Mouse (Mus musculus) large intestine, adult 2 months (tissue): ENCODE data around the gene Olfr1535. TPM values are rescaled to one million over a fixed set of nuclear protein-coding genes. Genes with fewer than 3 reads are reported as not detected.
A peak's percentile ranks its signal among the peaks of the same experiment; 100 is the strongest.

Source experiments
- DNase-seq: peaks from one replicate; pipeline ENCODE4 v3.0.0-alpha.2; 2012; ENCODE audit warnings: low read depth, low spot score
- WGBS: fragments of 180-500 bp; shearing (Covaris S2); methylation state at CpG from one replicate; pipeline ENCODE4 v1.1.7; 2018; 5-methylcytosine and 5-hydroxymethylcytosine counted together
- polyA plus RNA-seq: library from polyadenylated mRNA; depleted of rRNA; stranded (reverse); fragments of >200 nt; gene quantifications from 2 replicates; pipeline ENCODE4 v1.2.3, GENCODE M21; 2012; rRNA removed

Olfr1535 gene
- not detected in 2 replicates for polyA plus RNA-seq

- DNase-seq = no peak
- WGBS = 36% methylated on average over 1 of the region's 1 CpGs
Measured at GRCm38 (mm10) chr13:21559793-21560192, at the start of gene Olfr1535. TSS of gene Olfr1535 (minus strand) at chr13:21559893.

GRCm38 (mm10) chr13:21591618-21592017 lies 31.9 kb upstream of the Olfr1535 start:
- WGBS = 63% methylated on average over 2 of the region's 2 CpGs

GRCm38 (mm10) chr13:21581659-21582058 lies 22.0 kb upstream of the Olfr1535 start, which contains the start of gene Olfr1364:
TSS of gene Olfr1364 (minus strand) at chr13:21581759.
- WGBS = 86% methylated on average over 2 of the region's 2 CpGs
- DNase-seq = no peak

More at GRCm38 (mm10) chr13:21591618-21592017, 31.9 kb upstream of the Olfr1535 start:
- DNase-seq = no peak

- no peak for DNase-seq
- WGBS = 16% methylated on average over 3 of the region's 3 CpGs
Measured at GRCm38 (mm10) chr13:21550416-21551110, 9.1 kb downstream of the Olfr1535 start.

GRCm38 (mm10) chr13:21549487-21549886 lies 10.2 kb downstream of the Olfr1535 start:
- no peak for DNase-seq

GRCm38 (mm10) chr13:21542708-21543107 lies 17.0 kb downstream of the Olfr1535 start, which contains the start of gene Olfr1366:
TSS of gene Olfr1366 (minus strand) at chr13:21542808.
- DNase-seq = no peak
- WGBS = 71% methylated on average over 1 of the region's 1 CpGs

More at GRCm38 (mm10) chr13:21549487-21549886, 10.2 kb downstream of the Olfr1535 start:
- 91% methylated on average over 3 of the region's 3 CpGs for WGBS

GRCm38 (mm10) chr13:21530781-21531201 lies 28.9 kb downstream of the Olfr1535 start, which contains the start of gene Zkscan8:
TSS of gene Zkscan8 (minus strand) at chr13:21531120.
- peak; percentile 68 for DNase-seq

GRCm38 (mm10) chr13:21530136-21530535 lies 29.6 kb downstream of the Olfr1535 start:
- no peak for DNase-seq
- WGBS = 45% methylated on average over 7 of the region's 7 CpGs

More at GRCm38 (mm10) chr13:21530781-21531201, 28.9 kb downstream of the Olfr1535 start, which contains the start of gene Zkscan8:
- WGBS = under 1% methylated on average over 39 of the region's 39 CpGs

GRCm38 (mm10) chr13:21506221-21506649 lies 53.5 kb downstream of the Olfr1535 start:
- DNase-seq = peak; percentile 75
- under 1% methylated on average over 21 of the region's 21 CpGs for WGBS

Other genes starting within 250 kb of the Olfr1535 start
- not detected in 2 replicates for gene Gpx6, start 247.8 kb downstream of the Olfr1535 start, polyA plus RNA-seq
- gene Olfr1367, start 213.0 kb downstream of the Olfr1535 start, polyA plus RNA-seq = not detected in 2 replicates
- 0.78 and 0.86 TPM in 2 replicates for gene Zscan12, start 197.1 kb downstream of the Olfr1535 start, polyA plus RNA-seq
- 11.2 and 21.9 TPM in 2 replicates for gene Zkscan3, start 157.1 kb downstream of the Olfr1535 start, polyA plus RNA-seq
- gene Pgbd1, start 118.8 kb downstream of the Olfr1535 start, polyA plus RNA-seq = 0.27 and 0.70 TPM in 2 replicates
- gene Zscan26, start 106.2 kb downstream of the Olfr1535 start, polyA plus RNA-seq = 8.3 and 11.0 TPM in 2 replicates
- 0.10 TPM in 1 of 2 replicates, not detected in the other for gene Nkapl, start 91.4 kb downstream of the Olfr1535 start, polyA plus RNA-seq
- 0.21 and 0.44 TPM in 2 replicates for gene Zkscan4, start 81.0 kb downstream of the Olfr1535 start, polyA plus RNA-seq
- not detected in 2 replicates for gene Gm10065, start 80.5 kb downstream of the Olfr1535 start, polyA plus RNA-seq
- gene AK157302, start 64.7 kb downstream of the Olfr1535 start, polyA plus RNA-seq = 0.08 and 0.09 TPM in 2 replicates
- 23.7 and 33.7 TPM in 2 replicates for gene Gm11273, start 58.5 kb downstream of the Olfr1535 start, polyA plus RNA-seq
- 1.7 and 2.7 TPM in 2 replicates for gene Zkscan8, start 28.8 kb downstream of the Olfr1535 start, polyA plus RNA-seq
- gene Olfr1366, start 17.1 kb downstream of the Olfr1535 start, polyA plus RNA-seq = not detected in 2 replicates
- gene Olfr1364, start 21.9 kb upstream of the Olfr1535 start, polyA plus RNA-seq = not detected in 2 replicates
- not detected in 2 replicates for gene Olfr1362, start 54.1 kb upstream of the Olfr1535 start, polyA plus RNA-seq
- not detected in 2 replicates for gene Olfr11, start 82.6 kb upstream of the Olfr1535 start, polyA plus RNA-seq
- not detected in 2 replicates for gene Olfr1361, start 103.5 kb upstream of the Olfr1535 start, polyA plus RNA-seq
- gene Olfr1360, start 117.5 kb upstream of the Olfr1535 start, polyA plus RNA-seq = not detected in 2 replicates
- not detected in 2 replicates for gene Olfr1359, start 138.2 kb upstream of the Olfr1535 start, polyA plus RNA-seq
- 14.2 and 16.3 TPM in 2 replicates for gene Hist1h2bl, start 156.2 kb upstream of the Olfr1535 start, polyA plus RNA-seq
- 23.0 and 39.3 TPM in 2 replicates for gene Hist1h2ai, start 156.5 kb upstream of the Olfr1535 start, polyA plus RNA-seq
- gene Hist1h3h, start 157.8 kb upstream of the Olfr1535 start, polyA plus RNA-seq = 33.4 and 59.9 TPM in 2 replicates
- 4.5 and 5.5 TPM in 2 replicates for gene Hist1h2bm, start 162.2 kb upstream of the Olfr1535 start, polyA plus RNA-seq
- 3.6 and 5.5 TPM in 2 replicates for gene Hist1h4j, start 175.2 kb upstream of the Olfr1535 start, polyA plus RNA-seq
- gene Hist1h4k, start 190.6 kb upstream of the Olfr1535 start, polyA plus RNA-seq = 44.1 and 68.7 TPM in 2 replicates
- gene Hist1h2ak, start 193.9 kb upstream of the Olfr1535 start, polyA plus RNA-seq = 14.9 and 16.4 TPM in 2 replicates
- 3.5 and 9.7 TPM in 2 replicates for gene Hist1h2bn, start 194.2 kb upstream of the Olfr1535 start, polyA plus RNA-seq
- 4.2 and 4.5 TPM in 2 replicates for gene Hist1h1b, start 220.7 kb upstream of the Olfr1535 start, polyA plus RNA-seq
- gene Hist1h3i, start 223.5 kb upstream of the Olfr1535 start, polyA plus RNA-seq = 46.3 and 55.3 TPM in 2 replicates
- gene Hist1h2an, start 227.3 kb upstream of the Olfr1535 start, polyA plus RNA-seq = 7.4 and 15.3 TPM in 2 replicates
- 2.1 and 5.4 TPM in 2 replicates for gene Hist1h2bp, start 227.6 kb upstream of the Olfr1535 start, polyA plus RNA-seq